Mouse (Mus musculus): ENCODE data around the gene E2f1.
A peak's percentile ranks its signal among the peaks of the same experiment; 100 is the strongest.

The E2f1 gene

GRCm38 (mm10) chr2:154549886-154550189 lies 19.9 kb downstream of the E2f1 start:
- DNase-seq = no peak

GRCm38 (mm10) chr2:154549127-154549885 lies 20.4 kb downstream of the E2f1 start:
- peak; percentile 38 to 46 for DNase-seq

- DNase-seq = no peak
Observed at GRCm38 (mm10) chr2:154548688-154549087, 21.0 kb downstream of the E2f1 start.

- no peak for DNase-seq
Observed at GRCm38 (mm10) chr2:154546711-154547110, 23.0 kb downstream of the E2f1 start, which contains the start of gene 1700003F12Rik. 1700003F12Rik (plus strand) TSS chr2:154547085.

- DNase-seq = no peak
Observed at GRCm38 (mm10) chr2:154543567-154544347, 25.9 kb downstream of the E2f1 start.

GRCm38 (mm10) chr2:154541630-154542029 lies 28.1 kb downstream of the E2f1 start:
- DNase-seq = no peak

- DNase-seq = peak in 1 of 2 experiments; percentile 35
Observed at GRCm38 (mm10) chr2:154539720-154540119, 30.0 kb downstream of the E2f1 start.

GRCm38 (mm10) chr2:154538710-154539109 lies 31.0 kb downstream of the E2f1 start:
- no peak for DNase-seq

GRCm38 (mm10) chr2:154538310-154538709 lies 31.4 kb downstream of the E2f1 start:
- no peak for DNase-seq

GRCm38 (mm10) chr2:154534704-154535270 lies 34.9 kb downstream of the E2f1 start:
- DNase-seq = no peak

- no peak for DNase-seq
Observed at GRCm38 (mm10) chr2:154532888-154533287, 36.8 kb downstream of the E2f1 start.

GRCm38 (mm10) chr2:154526531-154526930 lies 43.2 kb downstream of the E2f1 start:
- no peak for DNase-seq

- no peak for DNase-seq
Observed at GRCm38 (mm10) chr2:154525285-154525684, 44.4 kb downstream of the E2f1 start.

GRCm38 (mm10) chr2:154522334-154522733 lies 47.4 kb downstream of the E2f1 start:
- DNase-seq = no peak

GRCm38 (mm10) chr2:154521449-154521848 lies 48.2 kb downstream of the E2f1 start:
- no peak for DNase-seq

- DNase-seq = no peak
Observed at GRCm38 (mm10) chr2:154517424-154517823, 52.3 kb downstream of the E2f1 start.

- DNase-seq = no peak
Observed at GRCm38 (mm10) chr2:154516944-154517343, 52.7 kb downstream of the E2f1 start.

- DNase-seq = no peak
Observed at GRCm38 (mm10) chr2:154510141-154510540, 59.6 kb downstream of the E2f1 start.

All from kidney, adult 8-10 months (tissue).